Mouse (Mus musculus) embryo, embryonic 11 days (tissue): ENCODE measurements around the gene Supt6.
"Not testable (repeated sequence)": the region's sequence is repeated elsewhere in the genome, so short reads cannot be mapped to it uniquely, and the experiment has no call there.

Experiments used
- DNase-seq: peaks from one replicate; pipeline ENCODE4 v3.0.0-alpha.2; 2015

The Supt6 gene

GRCm38 (mm10) chr11:78215709-78216317 is 30.0 kb downstream of the Supt6 start:
- DNase-seq = no peak

- no peak for DNase-seq
Observed at GRCm38 (mm10) chr11:78213086-78213817, 32.5 kb downstream of the Supt6 start.

- DNase-seq = no peak
Observed at GRCm38 (mm10) chr11:78211513-78211912, 34.3 kb downstream of the Supt6 start.

- DNase-seq = no peak
Observed at GRCm38 (mm10) chr11:78210615-78211014, 35.2 kb downstream of the Supt6 start.

GRCm38 (mm10) chr11:78209886-78210285 is 35.9 kb downstream of the Supt6 start:
- DNase-seq = no peak

- DNase-seq = no peak
Observed at GRCm38 (mm10) chr11:78207190-78207589, 38.6 kb downstream of the Supt6 start.

GRCm38 (mm10) chr11:78205361-78206206 is 40.2 kb downstream of the Supt6 start:
- DNase-seq = peak; percentile 26

GRCm38 (mm10) chr11:78204287-78204686 is 41.5 kb downstream of the Supt6 start:
- no peak for DNase-seq

GRCm38 (mm10) chr11:78202372-78202771 is 43.4 kb downstream of the Supt6 start:
- DNase-seq = no peak

GRCm38 (mm10) chr11:78195101-78195863 is 50.5 kb downstream of the Supt6 start:
- no peak for DNase-seq

GRCm38 (mm10) chr11:78194411-78195100 is 51.2 kb downstream of the Supt6 start:
- DNase-seq = peak; percentile 81

GRCm38 (mm10) chr11:78193113-78193512 is 52.7 kb downstream of the Supt6 start, which contains the start of gene Proca1:
TSS of gene Proca1 (plus strand) at chr11:78193392.
- no peak for DNase-seq

GRCm38 (mm10) chr11:78190041-78190440 is 55.7 kb downstream of the Supt6 start:
- DNase-seq = no peak

GRCm38 (mm10) chr11:78189234-78190040 is 56.4 kb downstream of the Supt6 start:
- DNase-seq = peak; percentile 94

- DNase-seq = peak; percentile 93
Observed at GRCm38 (mm10) chr11:78188331-78189233, 57.2 kb downstream of the Supt6 start, which contains the start of gene Rab34. TSS of gene Rab34 (plus strand) at chr11:78188430.

GRCm38 (mm10) chr11:78184702-78185101 is 61.1 kb downstream of the Supt6 start:
- DNase-seq = not testable (repeated sequence)

- DNase-seq = no peak
Observed at GRCm38 (mm10) chr11:78183884-78184514, 61.8 kb downstream of the Supt6 start.

GRCm38 (mm10) chr11:78182961-78183844 is 62.6 kb downstream of the Supt6 start, which contains the start of gene Rpl23a:
TSS of gene Rpl23a (minus strand) at chr11:78183584.
- DNase-seq = peak; percentile 95
